Mouse (Mus musculus) ES-Bruce4 (cell line): Measurements from ENCODE around the gene Txndc5.

Source experiments
- CTCF ChIP-seq: IDR thresholded peaks from one replicate; pipeline ENCODE4 v1.8.1; 2011; ENCODE audit warnings: low read depth, low read length
- EP300 ChIP-seq: IDR thresholded peaks from 2 replicates; pipeline ENCODE4 v1.6.1; 2011; ENCODE audit warnings: low read depth, low read length; ENCODE audit not compliant: insufficient read depth
- POLR2A ChIP-seq: IDR thresholded peaks from one replicate; pipeline ENCODE4 v1.8.1; 2011; ENCODE audit warnings: low read length; ENCODE audit not compliant: insufficient read depth

- TF ChIP-seq POLR2A (no peak), EP300 (no peak), CTCF (no peak)
Measured at GRCm38 (mm10) chr13:38520299-38520698, 8.3 kb downstream of the Txndc5 start.
